Mouse (Mus musculus): Measurements from ENCODE around the gene Ptpn1. TPM values are rescaled to one million over a fixed set of nuclear protein-coding genes. Genes with fewer than 3 reads are reported as not detected.

Gene Ptpn1
- polyA plus RNA-seq, 1 experiment from 2014 or later: 41.0 TPM

- ATAC-seq (ENCODE audit: insufficient number of reproducible peaks, insufficient read depth, low FRiP score, low read depth): no peak
- peak overlapping the region; percentile 62; the same call in 1 of the 2 replicates for H3K4me2 ChIP-seq (replicated peaks; ENCODE audit: low read depth, low read length)
- H3K27ac ChIP-seq (ENCODE audit: low read length): peak overlapping the region; percentile 66; the same call in 1 of the 2 replicates
Observed at GRCm38 (mm10) chr2:167925841-167926800, 5.7 kb upstream of the Ptpn1 start.

DNA sequence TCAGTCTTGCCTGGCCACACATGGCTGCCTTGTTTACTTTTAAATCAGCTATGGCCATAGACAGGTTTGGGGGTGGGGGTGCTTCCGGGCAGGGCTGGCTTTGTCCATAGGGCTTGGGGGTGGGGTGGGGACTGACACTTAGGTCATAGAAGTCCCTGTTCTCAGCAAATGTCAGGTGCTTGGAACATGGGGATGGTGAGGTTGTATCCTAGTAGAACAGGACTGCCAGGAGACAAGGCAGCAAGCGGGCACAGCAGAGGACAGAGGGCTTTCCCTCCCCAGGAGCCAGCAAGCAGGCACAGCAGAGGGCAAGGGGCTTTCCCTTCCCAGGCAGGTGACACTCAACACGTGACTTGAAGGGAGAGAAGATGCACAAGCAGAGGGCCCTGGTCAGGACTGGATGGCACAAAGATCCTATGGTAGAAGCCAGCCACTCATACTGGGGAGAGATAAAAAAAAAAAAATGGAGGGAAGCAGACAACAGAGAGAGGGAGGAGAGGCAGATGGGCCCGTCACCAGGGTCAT lies 3.8 kb upstream of the Ptpn1 start:
- Histone ChIP-seq H3K4me3 (ENCODE audit: low read depth, low read length) (no peak overlapping the region), H3K9me3 (ENCODE audit: control insufficient read depth, low read depth, low read length) (no peaks in the 10 kb centered on the region), H3K27ac (ENCODE audit: low read length) (no peak overlapping the region), H3K27me3 (ENCODE audit: control insufficient read depth, insufficient read depth, low read length) (no peaks in the 10 kb centered on the region), H3K36me3 (ENCODE audit: control insufficient read depth, insufficient read depth, low read length) (no peaks in the 10 kb centered on the region), H3K4me1 (ENCODE audit: control insufficient read depth, insufficient read depth, low read length) (peaks cover 7% of the 10 kb centered on the region; the same call in 1 of the 2 replicates), H3K4me2 (replicated peaks; ENCODE audit: low read depth, low read length) (no peak overlapping the region), H3K9ac (replicated peaks; ENCODE audit: low read depth, low read length) (no peak overlapping the region)
- WGBS: 61% methylated on average over 4 of the region's 4 CpGs
- ATAC-seq (ENCODE audit: insufficient number of reproducible peaks, insufficient read depth, low FRiP score, low read depth): no peak

More at GRCm38 (mm10) chr2:167925841-167926800, 5.7 kb upstream of the Ptpn1 start:
- H3K36me3 ChIP-seq (ENCODE audit: control insufficient read depth, insufficient read depth, low read length): no peaks in the 10 kb centered on the region
- 86% methylated on average over 11 of the region's 11 CpGs for WGBS
- no peak overlapping the region for H3K4me3 ChIP-seq (ENCODE audit: low read depth, low read length)
- no peak overlapping the region for H3K9ac ChIP-seq (replicated peaks; ENCODE audit: low read depth, low read length)
- no peaks in the 10 kb centered on the region for H3K9me3 ChIP-seq (ENCODE audit: control insufficient read depth, low read depth, low read length)
- no peaks in the 10 kb centered on the region for H3K27me3 ChIP-seq (ENCODE audit: control insufficient read depth, insufficient read depth, low read length)
- H3K4me1 ChIP-seq (ENCODE audit: control insufficient read depth, insufficient read depth, low read length): peaks cover 3% of the 10 kb centered on the region; the same call in 1 of the 2 replicates

- no peak overlapping the region for H3K4me2 ChIP-seq (replicated peaks; ENCODE audit: low read depth, low read length)
- no peaks in the 10 kb centered on the region for H3K36me3 ChIP-seq (ENCODE audit: control insufficient read depth, insufficient read depth, low read length)
- no peaks in the 10 kb centered on the region for H3K27me3 ChIP-seq (ENCODE audit: control insufficient read depth, insufficient read depth, low read length)
- H3K4me1 ChIP-seq (ENCODE audit: control insufficient read depth, insufficient read depth, low read length): peaks cover 14% of the 10 kb centered on the region
- no peak overlapping the region for H3K4me3 ChIP-seq (ENCODE audit: low read depth, low read length)
- WGBS: 74% methylated on average over 3 of the region's 3 CpGs
- no peaks in the 10 kb centered on the region for H3K9me3 ChIP-seq (ENCODE audit: control insufficient read depth, low read depth, low read length)
- H3K9ac ChIP-seq (replicated peaks; ENCODE audit: low read depth, low read length): no peak overlapping the region
- no peak for ATAC-seq (ENCODE audit: insufficient number of reproducible peaks, insufficient read depth, low FRiP score, low read depth)
- H3K27ac ChIP-seq (ENCODE audit: low read length): no peak overlapping the region
Observed at GRCm38 (mm10) chr2:167928972-167929371, 2.9 kb upstream of the Ptpn1 start.

GRCm38 (mm10) chr2:167930975-167931374 lies 882 bp upstream of the Ptpn1 start:
- H3K4me1 ChIP-seq (ENCODE audit: control insufficient read depth, insufficient read depth, low read length): peaks cover 11% of the 10 kb centered on the region
- no peaks in the 10 kb centered on the region for H3K27me3 ChIP-seq (ENCODE audit: control insufficient read depth, insufficient read depth, low read length)
- ATAC-seq (ENCODE audit: insufficient number of reproducible peaks, insufficient read depth, low FRiP score, low read depth): no peak
- peak overlapping the region; percentile 74 for H3K4me3 ChIP-seq (ENCODE audit: low read depth, low read length)
- no peak overlapping the region for H3K27ac ChIP-seq (ENCODE audit: low read length)
- peak overlapping the region; percentile 93; the same call in 1 of the 2 replicates for H3K4me2 ChIP-seq (replicated peaks; ENCODE audit: low read depth, low read length)
- H3K9ac ChIP-seq (replicated peaks; ENCODE audit: low read depth, low read length): peak overlapping the region; percentile 87; the same call in 1 of the 2 replicates
- WGBS: 95% methylated on average over 3 of the region's 3 CpGs
- H3K36me3 ChIP-seq (ENCODE audit: control insufficient read depth, insufficient read depth, low read length): no peaks in the 10 kb centered on the region
- H3K9me3 ChIP-seq (ENCODE audit: control insufficient read depth, low read depth, low read length): no peaks in the 10 kb centered on the region

- Histone ChIP-seq H3K36me3 (ENCODE audit: control insufficient read depth, insufficient read depth, low read length) (no peaks in the 10 kb centered on the region), H3K4me1 (ENCODE audit: control insufficient read depth, insufficient read depth, low read length) (peaks cover 11% of the 10 kb centered on the region), H3K27me3 (ENCODE audit: control insufficient read depth, insufficient read depth, low read length) (no peaks in the 10 kb centered on the region), H3K4me2 (replicated peaks; ENCODE audit: low read depth, low read length) (peak overlapping the region; percentile 93), H3K9ac (replicated peaks; ENCODE audit: low read depth, low read length) (peak overlapping the region; percentile 87), H3K4me3 (ENCODE audit: low read depth, low read length) (peak overlapping the region; percentile 74), H3K27ac (ENCODE audit: low read length) (no peak overlapping the region; the same call in 1 of the 2 replicates), H3K9me3 (ENCODE audit: control insufficient read depth, low read depth, low read length) (no peaks in the 10 kb centered on the region)
- no peak; the same call in 1 of the 2 replicates for ATAC-seq (ENCODE audit: insufficient number of reproducible peaks, insufficient read depth, low FRiP score, low read depth)
- under 1% methylated on average over 18 of the region's 18 CpGs for WGBS
Observed at GRCm38 (mm10) chr2:167932727-167933231, 922 bp downstream of the Ptpn1 start.

DNA sequence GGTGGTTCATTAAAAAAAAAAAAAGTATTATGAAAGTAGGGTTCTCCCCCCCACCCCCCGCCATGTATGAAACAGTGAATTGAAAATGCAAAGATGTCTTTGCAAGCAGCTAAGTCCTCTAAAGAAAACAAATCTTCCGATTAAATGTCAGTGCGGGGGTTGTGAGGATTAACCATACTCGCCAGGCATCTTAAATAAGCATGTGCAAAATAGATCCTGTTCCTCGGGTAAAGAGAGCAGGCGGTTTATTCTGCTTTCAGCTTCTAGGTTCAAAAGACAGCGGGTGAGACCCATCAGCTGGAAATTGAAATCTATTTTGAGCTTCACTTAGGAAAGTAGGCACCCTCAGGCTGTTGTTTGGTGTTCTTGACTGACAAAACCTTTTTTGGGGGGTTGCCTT lies 1.5 kb downstream of the Ptpn1 start:
- Histone ChIP-seq H3K4me3 (ENCODE audit: low read depth, low read length) (peak overlapping the region; percentile 74), H3K4me1 (ENCODE audit: control insufficient read depth, insufficient read depth, low read length) (peaks cover 11% of the 10 kb centered on the region), H3K9me3 (ENCODE audit: control insufficient read depth, low read depth, low read length) (no peaks in the 10 kb centered on the region), H3K27me3 (ENCODE audit: control insufficient read depth, insufficient read depth, low read length) (no peaks in the 10 kb centered on the region), H3K36me3 (ENCODE audit: control insufficient read depth, insufficient read depth, low read length) (no peaks in the 10 kb centered on the region), H3K27ac (ENCODE audit: low read length) (no peak overlapping the region), H3K4me2 (replicated peaks; ENCODE audit: low read depth, low read length) (peak overlapping the region; percentile 93), H3K9ac (replicated peaks; ENCODE audit: low read depth, low read length) (peak overlapping the region; percentile 87; the same call in 1 of the 2 replicates)
- ATAC-seq (ENCODE audit: insufficient number of reproducible peaks, insufficient read depth, low FRiP score, low read depth): no peak
- whole genome bisulfite sequencing: 26% methylated on average over 7 of the region's 7 CpGs

GRCm38 (mm10) chr2:167935956-167936355 lies 4.1 kb downstream of the Ptpn1 start:
- no peak overlapping the region for H3K27ac ChIP-seq (ENCODE audit: low read length)
- no peaks in the 10 kb centered on the region for H3K36me3 ChIP-seq (ENCODE audit: control insufficient read depth, insufficient read depth, low read length)
- no peak overlapping the region for H3K9ac ChIP-seq (replicated peaks; ENCODE audit: low read depth, low read length)
- H3K4me3 ChIP-seq (ENCODE audit: low read depth, low read length): no peak overlapping the region
- H3K9me3 ChIP-seq (ENCODE audit: control insufficient read depth, low read depth, low read length): no peaks in the 10 kb centered on the region
- no peak for ATAC-seq (ENCODE audit: insufficient number of reproducible peaks, insufficient read depth, low FRiP score, low read depth)
- H3K4me1 ChIP-seq (ENCODE audit: control insufficient read depth, insufficient read depth, low read length): peaks cover 24% of the 10 kb centered on the region
- no peaks in the 10 kb centered on the region for H3K27me3 ChIP-seq (ENCODE audit: control insufficient read depth, insufficient read depth, low read length)
- H3K4me2 ChIP-seq (replicated peaks; ENCODE audit: low read depth, low read length): no peak overlapping the region
- 82% methylated on average over 3 of the region's 3 CpGs for WGBS

GRCm38 (mm10) chr2:167938786-167939185 lies 6.9 kb downstream of the Ptpn1 start:
- peaks cover 35% of the 10 kb centered on the region for H3K4me1 ChIP-seq (ENCODE audit: control insufficient read depth, insufficient read depth, low read length)

More at GRCm38 (mm10) chr2:167938786-167939185, 6.9 kb downstream of the Ptpn1 start:
- ATAC-seq (ENCODE audit: insufficient number of reproducible peaks, insufficient read depth, low FRiP score, low read depth): no peak
- no peak overlapping the region for H3K27ac ChIP-seq (ENCODE audit: low read length)
- H3K36me3 ChIP-seq (ENCODE audit: control insufficient read depth, insufficient read depth, low read length): no peaks in the 10 kb centered on the region
- H3K4me2 ChIP-seq (replicated peaks; ENCODE audit: low read depth, low read length): no peak overlapping the region
- H3K9ac ChIP-seq (replicated peaks; ENCODE audit: low read depth, low read length): no peak overlapping the region
- no peaks in the 10 kb centered on the region for H3K9me3 ChIP-seq (ENCODE audit: control insufficient read depth, low read depth, low read length)
- H3K4me3 ChIP-seq (ENCODE audit: low read depth, low read length): no peak overlapping the region
- WGBS: 85% methylated on average over 3 of the region's 3 CpGs
- no peaks in the 10 kb centered on the region for H3K27me3 ChIP-seq (ENCODE audit: control insufficient read depth, insufficient read depth, low read length)

Measured in stomach, embryonic 14.5 days (tissue).